Mouse (Mus musculus) cerebellum, adult 2 months (tissue): Measurements from ENCODE around the gene Tut4.

Source experiments
- CTCF ChIP-seq: fragments of 200-500 bp; IDR thresholded peaks from 2 replicates; pipeline ENCODE4 v1.5.1; 2011; ENCODE audit warnings: low read depth, mild to moderate bottlenecking, control low read depth, low read length, moderate library complexity, borderline replicate concordance; ENCODE audit not compliant: insufficient read depth
- POLR2A ChIP-seq: fragments of 200-500 bp; IDR thresholded peaks from 2 replicates; pipeline ENCODE4 v1.6.1; 2011; ENCODE audit warnings: low read length, control low read depth, borderline replicate concordance; ENCODE audit not compliant: insufficient read depth

- TF ChIP-seq CTCF: no peak
- no peak for TF ChIP-seq POLR2A
Measured at GRCm38 (mm10) chr4:108424587-108424986, 34.6 kb upstream of the Tut4 start.
